Mouse (Mus musculus) frontal cortex, adult 2 months (tissue): ENCODE data around the gene Tbc1d22a. TPM values are rescaled to one million over a fixed set of nuclear protein-coding genes. Genes with fewer than 3 reads are reported as not detected.

Experiments
- polyA plus RNA-seq: library from polyadenylated mRNA; depleted of rRNA; stranded (reverse); fragments of >200 nt; gene quantifications from 2 replicates; pipeline ENCODE4 v1.2.3, GENCODE M21; 2012; rRNA removed

Gene Tbc1d22a
- polyA plus RNA-seq, 1 experiment, result 29.4 TPM

Other genes starting within 250 kb of the Tbc1d22a start
- 1.9 and 2.6 TPM in 2 replicates for gene Celsr1, start 180.7 kb upstream of the Tbc1d22a start, polyA plus RNA-seq
- gene Gramd4, start 156.8 kb upstream of the Tbc1d22a start, polyA plus RNA-seq, result 32.2 and 39.5 TPM in 2 replicates
- 50.2 TPM in 2 replicates for gene Cerk, start 28.3 kb upstream of the Tbc1d22a start, polyA plus RNA-seq